Comparison of ENCODE assay signal across 21 mouse cellular contexts in the genomic region with DNA sequence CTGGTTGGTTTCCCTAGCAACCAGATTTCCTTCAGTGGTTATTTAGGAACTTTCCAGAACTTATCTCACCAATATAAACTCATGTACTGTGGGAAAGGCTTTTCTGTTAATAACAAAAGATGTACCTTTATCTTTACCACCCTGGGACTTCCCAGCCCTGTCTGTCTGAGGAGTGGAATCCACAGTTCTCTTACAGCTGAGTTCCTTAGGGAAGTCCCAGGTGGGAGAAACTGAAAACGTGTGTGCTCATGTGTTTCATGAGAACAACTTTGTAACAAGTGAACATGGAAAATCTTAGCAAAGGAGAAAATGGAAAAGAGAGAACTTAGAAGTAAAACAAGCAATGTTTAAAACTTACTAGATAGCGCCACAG. TPM values are rescaled to one million over a fixed set of nuclear protein-coding genes. Genes with fewer than 3 reads are reported as not detected.
DNase-seq lines count a peak whose midpoint lies in the region; ATAC-seq and TF ChIP-seq lines count a peak whose summit lies in the region.
"Had no signal": no experiment of that assay in that cellular context is flagged by ENCODE, and none has a peak within 500 bp of the region (broad histone marks: within the 10 kb centered on the region; RNA-seq: fewer than 3 reads in every experiment).

No protein-coding gene starts in this region.

- 52% methylated on average over 2 of the region's 2 CpGs for WGBS in forebrain, postnatal 0 days
- WGBS in forebrain, embryonic 13.5 days = 51% methylated on average over 2 of the region's 2 CpGs
- 70% methylated on average over 2 of the region's 2 CpGs for whole genome bisulfite sequencing in hindbrain, embryonic 10.5 days
- WGBS in hindbrain, embryonic 12.5 days = 73% methylated on average over 2 of the region's 2 CpGs
- WGBS in midbrain, embryonic 16.5 days = 52% methylated on average over 2 of the region's 2 CpGs

- no peak for ATAC-seq in forebrain, postnatal 0 days
- ATAC-seq in forebrain, embryonic 13.5 days = no peak
- ATAC-seq in hindbrain, embryonic 12.5 days (ENCODE audit: low FRiP score) = no peak
- ATAC-seq in midbrain, embryonic 16.5 days = no peak; the same call in 1 of the 2 replicates

- peaks cover 22% of the 10 kb centered on the region for H3K4me1 ChIP-seq in forebrain, postnatal 0 days (ENCODE audit: insufficient read depth)
- peaks cover 27% of the 10 kb centered on the region for H3K4me1 ChIP-seq in forebrain, embryonic 13.5 days
- H3K4me1 ChIP-seq in hindbrain, embryonic 10.5 days (replicated peaks) = peaks cover 13% of the 10 kb centered on the region
- peaks cover 9% of the 10 kb centered on the region for H3K4me1 ChIP-seq in hindbrain, embryonic 12.5 days
- peaks cover 22% of the 10 kb centered on the region for H3K4me1 ChIP-seq in midbrain, embryonic 16.5 days (ENCODE audit: control insufficient read depth, insufficient read depth, low read length)
- H3K4me1 ChIP-seq: embryonic facial prominence, embryonic 13.5 days; limb, embryonic 12.5 days had no signal

- intact Hi-C loops in left cerebral cortex, adult 2 months (cut with DNase I) = no loop called here
- intact Hi-C loops in left cerebral cortex, postnatal 25 days (cut with DNase I) = no loop called here

- H3K27ac ChIP-seq in forebrain, postnatal 0 days (ENCODE audit: low read depth, low read length) = peak overlapping the region; percentile 37; the same call in 1 of the 2 replicates
- no peak overlapping the region for H3K27ac ChIP-seq in forebrain, embryonic 13.5 days
- peak overlapping the region; percentile 45; the same call in 1 of the 2 replicates for H3K27ac ChIP-seq in hindbrain, embryonic 10.5 days
- H3K27ac ChIP-seq in hindbrain, embryonic 12.5 days = no peak overlapping the region
- peak overlapping the region; percentile 36; the same call in 1 of the 2 replicates for H3K27ac ChIP-seq in left cerebral cortex, adult 2 months
- H3K27ac ChIP-seq in midbrain, embryonic 16.5 days (ENCODE audit: low read length) = peak overlapping the region; percentile 63
- H3K27ac ChIP-seq: embryonic facial prominence, embryonic 13.5 days; limb, embryonic 12.5 days; liver, embryonic 13.5 days; lung, embryonic 15.5 days; stomach, embryonic 15.5 days had no signal

- H3K36me3 ChIP-seq in forebrain, postnatal 0 days (ENCODE audit: insufficient read depth) = no peaks in the 10 kb centered on the region
- H3K36me3 ChIP-seq in forebrain, embryonic 13.5 days (ENCODE audit: poor library complexity, severe bottlenecking) = no peaks in the 10 kb centered on the region
- H3K36me3 ChIP-seq in hindbrain, embryonic 10.5 days = no peaks in the 10 kb centered on the region
- no peaks in the 10 kb centered on the region for H3K36me3 ChIP-seq in hindbrain, embryonic 12.5 days
- H3K36me3 ChIP-seq in midbrain, embryonic 16.5 days (ENCODE audit: control insufficient read depth, insufficient read depth, low read length) = no peaks in the 10 kb centered on the region
- H3K36me3 ChIP-seq: embryonic facial prominence, embryonic 13.5 days; limb, embryonic 12.5 days; liver, embryonic 13.5 days; lung, embryonic 15.5 days; stomach, embryonic 15.5 days had no signal

- no peaks in the 10 kb centered on the region for H3K27me3 ChIP-seq in forebrain, postnatal 0 days (ENCODE audit: insufficient read depth, low read length)
- no peaks in the 10 kb centered on the region for H3K27me3 ChIP-seq in forebrain, embryonic 13.5 days
- H3K27me3 ChIP-seq in hindbrain, embryonic 10.5 days (ENCODE audit: insufficient read depth, poor library complexity, severe bottlenecking) = no peaks in the 10 kb centered on the region
- H3K27me3 ChIP-seq in hindbrain, embryonic 12.5 days = no peaks in the 10 kb centered on the region
- no peaks in the 10 kb centered on the region for H3K27me3 ChIP-seq in midbrain, embryonic 16.5 days (ENCODE audit: control insufficient read depth, insufficient read depth, low read depth, low read length)
- H3K27me3 ChIP-seq: embryonic facial prominence, embryonic 13.5 days; limb, embryonic 12.5 days; lung, embryonic 15.5 days; stomach, embryonic 15.5 days had no signal

- TF ChIP-seq CTCF in forebrain, postnatal 0 days (IDR thresholded peaks at IDR 0.05; ENCODE audit: low read depth) = no peak
- no peak for TF ChIP-seq CTCF in left cerebral cortex, adult 2 months (IDR thresholded peaks at IDR 0.05)

- H3K9me3 ChIP-seq in forebrain, postnatal 0 days (ENCODE audit: low read length) = no peaks in the 10 kb centered on the region
- H3K9me3 ChIP-seq in forebrain, embryonic 13.5 days (replicated peaks) = no peaks in the 10 kb centered on the region
- H3K9me3 ChIP-seq in hindbrain, embryonic 10.5 days = no peaks in the 10 kb centered on the region
- no peaks in the 10 kb centered on the region for H3K9me3 ChIP-seq in hindbrain, embryonic 12.5 days (replicated peaks)
- H3K9me3 ChIP-seq in midbrain, embryonic 16.5 days (replicated peaks; ENCODE audit: control insufficient read depth, low read length, poor library complexity, severe bottlenecking) = no peaks in the 10 kb centered on the region
- H3K9me3 ChIP-seq: embryonic facial prominence, embryonic 13.5 days; limb, embryonic 12.5 days; liver, embryonic 13.5 days; lung, embryonic 15.5 days; stomach, embryonic 15.5 days had no signal

- no peak overlapping the region for H3K4me3 ChIP-seq in forebrain, postnatal 0 days (ENCODE audit: low read depth, low read length)
- no peak overlapping the region for H3K4me3 ChIP-seq in forebrain, embryonic 13.5 days
- H3K4me3 ChIP-seq in hindbrain, embryonic 10.5 days = no peak overlapping the region
- no peak overlapping the region for H3K4me3 ChIP-seq in hindbrain, embryonic 12.5 days
- H3K4me3 ChIP-seq in left cerebral cortex, adult 2 months = no peak overlapping the region
- H3K4me3 ChIP-seq in midbrain, embryonic 16.5 days (ENCODE audit: low read depth, low read length) = no peak overlapping the region
- H3K4me3 ChIP-seq: embryonic facial prominence, embryonic 13.5 days; limb, embryonic 12.5 days; liver, embryonic 13.5 days; lung, embryonic 15.5 days; stomach, embryonic 15.5 days had no signal

- DNase-seq in forebrain, postnatal 0 days = no peak
- no peak for DNase-seq in hindbrain, embryonic 10.5 days (ENCODE audit: low spot score)
- DNase-seq in left cerebral cortex, adult 2 months (ENCODE audit: extremely low spot score in 1 of 2, low spot score in 2 of 2) = no peak
- DNase-seq in left cerebral cortex, postnatal 25 days (ENCODE audit: low spot score in 2 of 2) = no peak
- DNase-seq: adrenal gland, postnatal 36 days; cerebellum, adult 11-12 months; cerebellum, postnatal 14 days; gastrocnemius, postnatal 36 days; kidney, adult 18-20 months; kidney, postnatal 25 days; liver, embryonic 13.5 days; lung, postnatal 4 days; thymus, adult 2 months had no signal

- peak overlapping the region; percentile 19; the same call in 1 of the 2 replicates for H3K9ac ChIP-seq in forebrain, postnatal 0 days
- H3K9ac ChIP-seq in forebrain, embryonic 13.5 days = no peak overlapping the region
- no peak overlapping the region for H3K9ac ChIP-seq in hindbrain, embryonic 12.5 days
- H3K9ac ChIP-seq in midbrain, embryonic 16.5 days (ENCODE audit: low read depth, low read length) = no peak overlapping the region
- H3K9ac ChIP-seq: embryonic facial prominence, embryonic 13.5 days; limb, embryonic 12.5 days; liver, embryonic 13.5 days; lung, embryonic 15.5 days; stomach, embryonic 15.5 days had no signal

- H3K4me2 ChIP-seq in forebrain, postnatal 0 days (ENCODE audit: low read depth) = no peak overlapping the region
- H3K4me2 ChIP-seq in forebrain, embryonic 13.5 days = no peak overlapping the region
- no peak overlapping the region for H3K4me2 ChIP-seq in hindbrain, embryonic 12.5 days (replicated peaks)
- H3K4me2 ChIP-seq in midbrain, embryonic 16.5 days (ENCODE audit: low read length) = no peak overlapping the region
- H3K4me2 ChIP-seq: embryonic facial prominence, embryonic 13.5 days; limb, embryonic 12.5 days; liver, embryonic 13.5 days; lung, embryonic 15.5 days; stomach, embryonic 15.5 days had no signal

RNA-seq across cellular contexts. Expression of a gene that starts 18.2 kb away (rescaled TPM):
- total RNA-seq in forebrain, postnatal 0 days (2014; rRNA removed) = not detected in 2 replicates
- 0.06 TPM in 1 of 2 replicates, not detected in the other for polyA plus RNA-seq in forebrain, postnatal 0 days (2015; fragmentation: Nextera tagmentation; extraction: Ambion mirVana)
- polyA plus RNA-seq in forebrain, embryonic 13.5 days (2015; fragmentation: Nextera tagmentation; extraction: Ambion mirVana) = not detected in 2 replicates
- 0.05 TPM in 1 of 2 replicates, not detected in the other for polyA plus RNA-seq in hindbrain, embryonic 10.5 days (2016; fragmentation: Nextera tagmentation; extraction: Ambion mirVana)
- not detected in 2 replicates for polyA plus RNA-seq in hindbrain, embryonic 12.5 days (2016; fragmentation: Nextera tagmentation; extraction: Ambion mirVana)
- total RNA-seq in left cerebral cortex, adult 2 months (2021) = under 1 TPM; 0.09 to 0.19 TPM
- total RNA-seq in left cerebral cortex, postnatal 25 days (2021) = under 1 TPM in 1 of 2 experiments, not detected in 1; 0.23 TPM
- polyA plus RNA-seq in midbrain, embryonic 16.5 days (2015; fragmentation: Nextera tagmentation; extraction: Ambion mirVana) = 0.06 TPM in 1 of 2 replicates, not detected in the other
- total RNA-seq: adrenal gland, postnatal 36 days; gastrocnemius, postnatal 36 days had no signal
- polyA plus RNA-seq: embryonic facial prominence, embryonic 13.5 days; heart, embryonic 14.5 days; limb, embryonic 12.5 days; liver, embryonic 13.5 days; lung, embryonic 15.5 days; stomach, embryonic 15.5 days had no signal

Comparison
In these comparisons a context has a peak if more than half of its experiments do, and no peak if none do; other contexts are left out.
1. H3K27ac ChIP-seq: peak in forebrain, postnatal 0 days (single experiment), hindbrain, embryonic 10.5 days (single experiment), left cerebral cortex, adult 2 months (single experiment) and midbrain, embryonic 16.5 days (single experiment); none in forebrain, embryonic 13.5 days (single experiment) and hindbrain, embryonic 12.5 days (single experiment).